Mouse (Mus musculus) neutrophil, adult 65 days (primary cell): ENCODE measurements around the gene Olfr130. TPM values are rescaled to one million over a fixed set of nuclear protein-coding genes. Genes with fewer than 3 reads are reported as not detected.

Experiments used
- total RNA-seq: library from RNA; stranded (reverse); gene quantifications from 2 replicates; pipeline ENCODE4 v1.2.4, GENCODE M21; 2023

Olfr130 gene
- not detected in 2 replicates for total RNA-seq

GRCm38 (mm10) chr17:38063621-38064020 lies at the start of gene Olfr130:
Gene Olfr130, plus strand, starts transcription at chr17:38063921.

GRCm38 (mm10) chr17:38059979-38060378 lies 3.7 kb upstream of the Olfr130 start, which contains the start of gene Olfr129:
Gene Olfr129, minus strand, starts transcription at chr17:38060079.

DNA sequence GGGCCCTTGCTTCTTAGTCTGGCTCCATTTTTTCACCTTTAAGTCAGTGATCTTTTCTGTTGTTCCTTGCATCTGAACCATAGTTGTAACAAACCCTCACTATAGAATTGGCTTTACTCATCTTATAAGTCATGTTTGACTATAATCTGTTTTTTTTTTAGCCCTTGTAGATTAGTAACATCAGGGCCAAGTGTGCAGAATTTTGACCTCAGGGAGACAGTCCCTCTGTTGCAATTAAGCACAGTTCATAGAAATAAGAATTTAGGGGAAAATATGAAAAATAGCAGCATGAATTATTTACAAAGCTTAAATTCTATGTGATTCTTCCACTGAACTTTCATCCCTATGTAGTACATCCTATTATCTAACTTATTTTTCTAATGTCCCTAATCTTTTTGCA lies 24.9 kb downstream of the Olfr130 start, which contains the start of gene Olfr131:
Olfr131 (minus strand) TSS at position 101 of the 400 bp plus-strand sequence.

Other genes starting within 250 kb of the Olfr130 start
- gene Olfr125, start 231.0 kb upstream of the Olfr130 start, total RNA-seq: not detected in 2 replicates
- gene Olfr126, start 216.4 kb upstream of the Olfr130 start, total RNA-seq: not detected in 2 replicates
- gene Olfr127, start 163.5 kb upstream of the Olfr130 start, total RNA-seq: not detected in 2 replicates
- not detected in 2 replicates for gene Olfr128, start 143.4 kb upstream of the Olfr130 start, total RNA-seq
- not detected in 2 replicates for gene Olfr761, start 110.8 kb upstream of the Olfr130 start, total RNA-seq
- not detected in 2 replicates for gene Olfr129, start 3.8 kb upstream of the Olfr130 start, total RNA-seq
- not detected in 2 replicates for gene Olfr131, start 24.8 kb downstream of the Olfr130 start, total RNA-seq
- not detected in 2 replicates for gene Olfr132, start 70.6 kb downstream of the Olfr130 start, total RNA-seq
- gene Olfr133, start 81.4 kb downstream of the Olfr130 start, total RNA-seq: not detected in 2 replicates
- gene Olfr134, start 107.5 kb downstream of the Olfr130 start, total RNA-seq: not detected in 2 replicates
- not detected in 2 replicates for gene Olfr135, start 140.4 kb downstream of the Olfr130 start, total RNA-seq
- gene Olfr138, start 197.1 kb downstream of the Olfr130 start, total RNA-seq: not detected in 2 replicates
- gene Olfr137, start 243.6 kb downstream of the Olfr130 start, total RNA-seq: not detected in 2 replicates